Mouse (Mus musculus): ENCODE results near the gene Glrx2. TPM values are rescaled to one million over a fixed set of nuclear protein-coding genes. Genes with fewer than 3 reads are reported as not detected.

Glrx2 gene
- polyA plus RNA-seq, 1 experiment from 2014 or later: 104 TPM

Other genes with a start within 250 kb of the Glrx2 start
- 0.28 and 0.37 TPM in 2 replicates for gene B3galt2, start 75.7 kb upstream of the Glrx2 start, polyA plus RNA-seq (2015; fragmentation: Nextera tagmentation; extraction: Ambion mirVana)
- 26.5 and 33.1 TPM in 2 replicates for gene Cdc73, start 13.4 kb upstream of the Glrx2 start, polyA plus RNA-seq (2015; fragmentation: Nextera tagmentation; extraction: Ambion mirVana)
- 14.0 and 14.7 TPM in 2 replicates for gene Trove2, start 60.7 kb downstream of the Glrx2 start, polyA plus RNA-seq (2015; fragmentation: Nextera tagmentation; extraction: Ambion mirVana)
- gene Uchl5, start 60.9 kb downstream of the Glrx2 start, polyA plus RNA-seq (2015; fragmentation: Nextera tagmentation; extraction: Ambion mirVana): 113 and 119 TPM in 2 replicates

Data from stomach, embryonic 15.5 days (tissue).